Mouse (Mus musculus): Measurements from ENCODE around the gene Gm15097. TPM values are rescaled to one million over a fixed set of nuclear protein-coding genes. Genes with fewer than 3 reads are reported as not detected.
"Not testable (repeated sequence)": the region's sequence is repeated elsewhere in the genome, so short reads cannot be mapped to it uniquely, and the experiment has no call there.

Gene Gm15097
- not detected in 2 replicates for polyA plus RNA-seq (2014; fragmentation: Nextera tagmentation; extraction: Ambion mirVana)

DNA sequence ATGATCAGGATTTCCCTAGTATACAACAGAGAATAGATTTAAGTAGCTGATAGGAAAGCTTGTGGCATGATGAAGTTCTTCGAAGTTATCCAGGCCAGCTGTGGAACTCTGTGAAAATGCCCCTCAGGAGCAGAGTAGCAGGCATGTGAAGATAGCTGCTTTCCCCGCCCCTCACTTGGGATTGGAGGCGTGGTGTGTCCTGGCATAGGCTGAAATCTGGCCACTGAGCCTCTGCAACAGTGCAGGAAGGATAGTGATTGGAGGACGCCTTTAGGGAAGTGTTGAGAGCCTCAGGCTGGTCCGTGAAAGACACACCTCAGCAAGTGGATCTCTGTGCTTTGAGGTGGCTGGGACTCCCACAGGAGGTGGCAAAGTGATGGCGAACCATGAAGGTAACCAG lies at the start of gene Gm15097:
Gm15097 (plus strand) TSS at position 301 of the 400 bp plus-strand sequence.
- H3K36me3 ChIP-seq (ENCODE audit: control insufficient read depth, insufficient read depth, low read length); ATAC-seq (ENCODE audit: insufficient number of reproducible peaks, insufficient read depth, low FRiP score, low read depth): not testable (repeated sequence)
- no CpG with 5 or more reads among the region's 6 CpGs for WGBS

DNA sequence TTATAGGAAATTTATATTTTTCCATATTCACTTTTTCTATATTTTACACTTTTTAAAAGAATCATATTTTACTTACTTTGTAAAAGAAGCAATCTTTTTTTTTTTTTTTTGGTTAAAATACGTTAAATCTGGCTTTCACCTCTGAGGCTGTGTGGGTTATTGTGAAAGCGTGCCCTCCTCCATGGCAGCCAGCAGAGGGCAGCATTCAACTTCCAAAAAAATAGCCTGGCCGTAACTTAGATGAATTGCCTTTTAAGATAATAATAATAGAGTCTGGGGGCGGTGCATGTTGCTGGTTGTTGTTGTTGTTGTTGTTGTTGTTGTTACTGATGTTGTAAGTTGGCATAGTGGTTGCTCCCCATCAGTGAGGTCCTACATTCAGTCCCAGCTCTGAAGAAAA lies 21.4 kb upstream of the Gm15097 start:
- ATAC-seq (ENCODE audit: insufficient number of reproducible peaks, insufficient read depth, low FRiP score, low read depth); H3K4me1 ChIP-seq (ENCODE audit: control insufficient read depth, insufficient read depth, low read length); H3K36me3 ChIP-seq (ENCODE audit: control insufficient read depth, insufficient read depth, low read length); H3K9me3 ChIP-seq (ENCODE audit: control insufficient read depth, low read depth, low read length); H3K4me2 ChIP-seq (replicated peaks; ENCODE audit: low read depth, low read length); H3K9ac ChIP-seq (replicated peaks; ENCODE audit: low read depth, low read length); H3K27ac ChIP-seq (ENCODE audit: low read length); H3K4me3 ChIP-seq (ENCODE audit: low read depth, low read length); H3K27me3 ChIP-seq (ENCODE audit: control insufficient read depth, insufficient read depth, low read length): not testable (repeated sequence)
- WGBS: 41% methylated on average over 4 of the region's 4 CpGs

More for the DNA sequence above, at the start of gene Gm15097:
- H3K4me2 ChIP-seq (replicated peaks; ENCODE audit: low read depth, low read length); H3K9ac ChIP-seq (replicated peaks; ENCODE audit: low read depth, low read length); H3K27ac ChIP-seq (ENCODE audit: low read length); H3K4me3 ChIP-seq (ENCODE audit: low read depth, low read length); H3K9me3 ChIP-seq (ENCODE audit: control insufficient read depth, low read depth, low read length); H3K27me3 ChIP-seq (ENCODE audit: control insufficient read depth, insufficient read depth, low read length); H3K4me1 ChIP-seq (ENCODE audit: control insufficient read depth, insufficient read depth, low read length): not testable (repeated sequence)

DNA sequence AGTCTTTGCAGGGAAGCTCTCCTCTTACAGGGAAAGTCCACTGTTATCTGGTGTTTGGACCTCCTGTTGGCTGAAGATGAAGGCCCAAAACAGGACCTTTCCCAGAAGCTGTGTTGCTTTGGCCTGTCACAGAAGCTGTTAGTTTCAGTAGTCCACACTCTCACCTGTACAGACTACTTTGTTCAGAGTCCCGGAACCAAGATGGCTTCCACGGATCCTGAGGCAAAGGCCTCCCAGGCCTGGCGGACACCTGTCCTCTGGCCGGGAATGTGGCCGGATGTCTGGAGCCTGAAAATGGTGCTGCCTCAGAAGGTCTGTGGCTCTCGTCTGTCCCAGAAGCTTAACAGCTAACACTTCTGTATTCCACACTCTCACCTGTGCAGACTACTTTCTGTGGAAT lies 26.9 kb downstream of the Gm15097 start:
- not testable (repeated sequence) for H3K4me1 ChIP-seq (ENCODE audit: control insufficient read depth, insufficient read depth, low read length); H3K4me3 ChIP-seq (ENCODE audit: low read depth, low read length); H3K36me3 ChIP-seq (ENCODE audit: control insufficient read depth, insufficient read depth, low read length); H3K9me3 ChIP-seq (ENCODE audit: control insufficient read depth, low read depth, low read length); H3K4me2 ChIP-seq (replicated peaks; ENCODE audit: low read depth, low read length); H3K27ac ChIP-seq (ENCODE audit: low read length); H3K9ac ChIP-seq (replicated peaks; ENCODE audit: low read depth, low read length); ATAC-seq (ENCODE audit: insufficient number of reproducible peaks, insufficient read depth, low FRiP score, low read depth); H3K27me3 ChIP-seq (ENCODE audit: control insufficient read depth, insufficient read depth, low read length)
- WGBS: 91% methylated on average over 6 of the region's 6 CpGs

Other genes with a start within 250 kb of the Gm15097 start
- not detected in 2 replicates for gene Gm10439, start 189.9 kb upstream of the Gm15097 start, polyA plus RNA-seq (2014; fragmentation: Nextera tagmentation; extraction: Ambion mirVana)
- gene Gm15091, start 157.2 kb downstream of the Gm15097 start, polyA plus RNA-seq (2014; fragmentation: Nextera tagmentation; extraction: Ambion mirVana): not detected in 2 replicates